Mouse (Mus musculus) myocyte (in vitro differentiated cells): ENCODE results near the gene Fpr3. TPM values are rescaled to one million over a fixed set of nuclear protein-coding genes. Genes with fewer than 3 reads are reported as not detected.

Source experiments
- H3K27me3 ChIP-seq: one replicate; pipeline ENCODE4 v1.6.1; 2011; ENCODE audit not compliant: control insufficient read depth, insufficient read depth, insufficient read length
- H3K36me3 ChIP-seq: one replicate; pipeline ENCODE4 v1.6.1; 2011; ENCODE audit not compliant: control insufficient read depth, insufficient read depth
- H3K4me2 ChIP-seq: one replicate; pipeline ENCODE4 v1.6.1; 2011; ENCODE audit warnings: low read depth, control low read depth
- H3K4me3 ChIP-seq: one replicate; pipeline ENCODE4 v1.5.1; 2011; ENCODE audit warnings: mild to moderate bottlenecking, control low read depth, moderate library complexity
- H3K79me2 ChIP-seq: one replicate; pipeline ENCODE4 v1.6.1; 2011; ENCODE audit not compliant: control insufficient read depth, insufficient read depth
- H3ac ChIP-seq: one replicate; pipeline ENCODE4 v1.6.1; 2011; ENCODE audit not compliant: control insufficient read depth, insufficient read length
- CEBPB ChIP-seq: IDR thresholded peaks from 2 replicates; pipeline ENCODE4 v1.6.1; 2011; ENCODE audit warnings: mild to moderate bottlenecking, moderate library complexity; ENCODE audit not compliant: poor library complexity, insufficient read depth, severe bottlenecking
- E2F4 ChIP-seq: IDR thresholded peaks from one replicate; pipeline ENCODE4 v1.6.1; 2011; ENCODE audit warnings: mild to moderate bottlenecking, control low read depth, moderate library complexity; ENCODE audit not compliant: insufficient read depth
- MAX ChIP-seq: IDR thresholded peaks from one replicate; pipeline ENCODE4 v1.6.1; 2011; ENCODE audit warnings: low read depth, mild to moderate bottlenecking, control low read depth
- MYOD1 ChIP-seq, 3 experiments: IDR thresholded peaks; one replicate each; pipeline ENCODE4 v1.6.1; 2011; ENCODE audit warnings: control low read depth in 2 of 3, low read depth in 2 of 3, mild to moderate bottlenecking in 2 of 3, moderate library complexity in 1 of 3; ENCODE audit not compliant: insufficient read length in 2 of 3, control insufficient read depth in 1 of 3
- MYOG ChIP-seq, 3 experiments: IDR thresholded peaks; one replicate each; pipeline ENCODE4 v1.6.1; 2011; ENCODE audit warnings: control low read depth in 2 of 3, low read depth in 2 of 3, mild to moderate bottlenecking in 2 of 3; ENCODE audit not compliant: insufficient read length in 2 of 3, control insufficient read depth in 1 of 3, insufficient read depth in 1 of 3
- POLR2A ChIP-seq: IDR thresholded peaks from one replicate; pipeline ENCODE4 v1.6.1; 2011; ENCODE audit warnings: low read depth, mild to moderate bottlenecking, control low read depth, moderate library complexity; ENCODE audit not compliant: insufficient read length
- POLR2AphosphoS2 ChIP-seq: IDR thresholded peaks from one replicate; pipeline ENCODE4 v1.6.1; 2011; ENCODE audit warnings: low read depth, control low read depth; ENCODE audit not compliant: insufficient read length
- REST ChIP-seq: IDR thresholded peaks from one replicate; pipeline ENCODE4 v1.6.1; 2011; ENCODE audit warnings: mild to moderate bottlenecking, control low read depth, moderate library complexity; ENCODE audit not compliant: insufficient read depth, insufficient read length
- SRF ChIP-seq: IDR thresholded peaks from one replicate; pipeline ENCODE4 v1.6.1; 2011; ENCODE audit warnings: low read depth; ENCODE audit not compliant: control insufficient read depth, insufficient read length
- TCF12 ChIP-seq: IDR thresholded peaks from one replicate; pipeline ENCODE4 v1.6.1; 2011; ENCODE audit warnings: mild to moderate bottlenecking, control low read depth; ENCODE audit not compliant: poor library complexity, insufficient read depth, severe bottlenecking
- TCF3 ChIP-seq: IDR thresholded peaks from one replicate; pipeline ENCODE4 v1.6.1; 2011; ENCODE audit warnings: low read depth, control low read depth; ENCODE audit not compliant: insufficient read length
- USF1 ChIP-seq: IDR thresholded peaks from one replicate; pipeline ENCODE4 v1.6.1; 2011; ENCODE audit warnings: low read depth, mild to moderate bottlenecking, control low read depth, moderate library complexity
- polyA plus RNA-seq: library from polyadenylated mRNA; unstranded; fragments of >200 nt; fragmentation: generic; extraction: Trizol; gene quantifications from one replicate; pipeline ENCODE4 v1.2.1, GENCODE M21; 2012; ENCODE audit warnings: missing spikeins

Gene Fpr3
- polyA plus RNA-seq, 1 experiment: not detected

DNA sequence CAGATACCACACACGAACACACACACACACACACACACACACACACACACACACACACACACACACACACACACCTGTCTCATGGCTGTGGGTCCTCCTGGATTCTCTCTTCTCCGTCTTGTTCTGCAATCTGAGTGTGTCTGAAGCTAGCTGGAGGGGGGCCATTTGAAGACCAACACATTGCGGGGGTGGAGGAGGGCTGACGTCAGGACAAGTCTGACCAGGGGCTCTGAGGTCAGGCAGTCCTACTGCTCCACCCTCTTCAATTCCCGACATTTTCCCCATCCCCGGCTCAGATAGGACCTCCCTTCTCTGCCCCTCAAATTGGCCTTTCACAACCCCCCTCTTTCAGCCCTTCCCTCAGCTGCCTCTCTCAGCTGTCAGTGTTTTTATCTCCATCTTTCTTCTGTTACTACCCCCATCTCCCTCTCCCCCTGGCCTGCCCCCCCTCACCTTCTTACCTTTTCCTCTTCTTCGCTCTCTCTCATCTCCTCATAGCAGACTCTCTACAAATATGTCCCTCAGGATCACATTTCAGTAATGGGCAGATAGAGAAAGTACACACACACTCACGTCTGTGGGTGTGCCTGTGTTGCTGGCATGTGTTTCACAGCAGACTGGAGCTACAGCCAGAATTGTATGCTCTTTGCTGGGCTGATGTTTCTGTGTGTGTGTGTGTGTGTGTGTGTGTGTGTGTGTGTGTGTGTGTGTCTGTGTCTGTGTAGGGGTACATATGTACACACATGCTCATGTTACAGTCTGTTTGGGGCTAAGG, 32.4 kb upstream of the Fpr3 start, which contains the start of gene Has1:
Gene Has1, minus strand, starts transcription at position 142 of the 775 bp plus-strand sequence.
- no peak within 1 kb of the TSS for H3ac ChIP-seq
- peak within 1 kb of the TSS; percentile 11 for H3K4me3 ChIP-seq
- H3K27me3 ChIP-seq: no peaks in the 10 kb centered on the region
- H3K36me3 ChIP-seq: no peaks in the 10 kb centered on the region
- H3K4me2 ChIP-seq: peak within 1 kb of the TSS; percentile 37
- TF ChIP-seq MAX (no peak), REST (no peak), TCF12 (no peak), TCF3 (no peak), MYOG (IDR thresholded peaks at IDR 0.05; ENCODE audit: control insufficient read depth in 1 of 3, insufficient read depth in 1 of 3, insufficient read length in 2 of 3, low read depth in 2 of 3) (no peak), E2F4 (no peak), USF1 (no peak), POLR2A (no peak), POLR2AphosphoS2 (no peak), SRF (no peak), MYOD1 (IDR thresholded peaks at IDR 0.05; ENCODE audit: control insufficient read depth in 1 of 3, insufficient read length in 2 of 3, low read depth in 2 of 3) (no peak), CEBPB (no peak)
- no peaks in the 10 kb centered on the region for H3K79me2 ChIP-seq

DNA sequence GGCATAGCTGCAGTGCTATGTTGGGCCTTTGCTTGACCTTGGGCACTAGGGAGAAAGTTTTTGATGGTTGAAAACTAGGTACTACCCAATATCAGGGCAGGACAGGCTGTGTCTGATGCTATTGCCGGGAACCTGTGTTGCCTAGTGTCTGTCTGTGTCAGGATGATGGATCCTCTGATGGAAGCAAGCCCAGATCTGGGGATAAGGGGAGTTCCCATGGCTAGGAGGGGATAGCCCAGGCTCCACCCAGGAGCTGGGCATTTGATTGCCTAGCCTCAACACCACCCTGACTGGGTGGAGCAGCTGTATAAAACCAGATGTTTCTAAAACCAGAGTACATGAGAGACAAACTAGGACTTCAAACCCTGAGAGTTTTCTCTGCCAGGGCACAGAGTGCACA, 31.0 kb upstream of the Fpr3 start:
- peak overlapping the region; percentile 71 for H3K4me2 ChIP-seq
- no peaks in the 10 kb centered on the region for H3K36me3 ChIP-seq
- no peaks in the 10 kb centered on the region for H3K79me2 ChIP-seq
- TF ChIP-seq POLR2AphosphoS2: no peak
- peak; percentile 16 for TF ChIP-seq POLR2A
- no peak overlapping the region for H3K4me3 ChIP-seq
- no peak overlapping the region for H3ac ChIP-seq
- H3K27me3 ChIP-seq: no peaks in the 10 kb centered on the region

DNA sequence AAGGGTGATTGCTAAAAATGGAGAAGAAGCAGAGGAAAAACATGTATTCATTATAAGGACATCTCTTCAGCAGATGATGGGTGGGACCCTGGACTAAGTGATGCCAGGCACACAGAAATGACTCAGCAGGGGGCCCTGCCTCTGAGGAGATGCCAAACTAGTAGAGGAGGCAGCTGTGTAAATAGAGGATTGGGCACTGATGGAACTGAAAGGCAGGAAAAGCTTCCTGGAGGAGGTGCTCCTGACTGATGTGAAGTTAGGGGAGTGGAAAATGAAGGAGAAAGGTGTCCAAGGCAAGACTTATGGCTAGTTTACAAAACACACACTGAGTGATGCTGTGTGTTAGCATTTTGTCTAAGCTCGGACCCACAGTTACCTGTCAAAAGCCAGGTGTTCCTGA, 30.2 kb upstream of the Fpr3 start:
- Histone ChIP-seq H3K27me3 (no peaks in the 10 kb centered on the region), H3K4me2 (peak overlapping the region; percentile 71), H3K4me3 (no peak overlapping the region), H3K79me2 (no peaks in the 10 kb centered on the region), H3K36me3 (no peaks in the 10 kb centered on the region), H3ac (no peak overlapping the region)
- TF ChIP-seq SRF (no peak), USF1 (no peak), MYOD1 (IDR thresholded peaks at IDR 0.05; ENCODE audit: control insufficient read depth in 1 of 3, insufficient read length in 2 of 3, low read depth in 2 of 3) (peak; percentile 13 to 87 (median 72)), TCF12 (peak; percentile 83)

DNA sequence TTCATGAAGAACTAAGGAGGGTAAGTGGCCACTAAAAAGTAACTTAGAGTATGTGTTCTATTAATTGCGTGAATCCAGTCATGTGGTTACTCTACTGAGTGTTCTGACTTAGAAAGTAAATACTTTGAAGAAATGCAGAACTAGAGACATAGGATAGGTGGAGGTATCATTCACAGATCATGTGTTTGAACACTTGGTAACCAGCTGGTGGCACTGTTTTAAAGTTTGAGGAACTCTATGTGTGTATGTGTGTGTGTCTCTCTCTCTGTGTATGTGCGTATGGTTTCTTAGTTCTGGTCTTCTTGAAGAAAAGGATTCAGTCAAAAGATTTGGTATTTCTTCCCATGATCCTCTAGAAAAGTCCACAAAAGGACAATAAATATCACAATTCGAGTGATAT, 27.5 kb upstream of the Fpr3 start:
- Histone ChIP-seq H3K79me2 (no peaks in the 10 kb centered on the region), H3K4me2 (no peak overlapping the region), H3K27me3 (no peaks in the 10 kb centered on the region), H3ac (no peak overlapping the region), H3K36me3 (no peaks in the 10 kb centered on the region), H3K4me3 (no peak overlapping the region)
- TF ChIP-seq SRF: no peak
- TF ChIP-seq MYOD1 (IDR thresholded peaks at IDR 0.05; ENCODE audit: control insufficient read depth in 1 of 3, insufficient read length in 2 of 3, low read depth in 2 of 3): no peak
- no peak for TF ChIP-seq USF1
- TF ChIP-seq E2F4: no peak
- TF ChIP-seq TCF12: no peak

DNA sequence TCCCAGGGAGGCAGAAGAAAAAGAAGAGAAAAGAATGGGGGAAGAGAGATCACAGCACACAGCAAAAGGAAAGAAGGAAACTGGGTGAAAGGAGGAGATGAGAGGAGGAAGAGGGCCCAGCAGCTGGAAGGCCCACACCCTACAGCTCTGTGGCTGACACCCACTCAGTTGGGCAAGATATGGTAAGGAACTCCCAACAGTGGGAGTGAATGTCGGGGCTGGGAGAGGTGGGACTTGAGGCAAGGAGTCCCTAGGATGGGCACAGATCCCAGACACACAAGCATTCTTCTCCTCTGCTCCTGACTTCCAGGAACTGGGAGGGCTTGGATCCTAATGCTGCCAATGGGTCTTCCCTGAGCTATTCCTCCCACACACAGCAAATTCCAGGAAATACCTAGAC, 25.3 kb upstream of the Fpr3 start:
- no peaks in the 10 kb centered on the region for H3K27me3 ChIP-seq
- H3K4me2 ChIP-seq: peak overlapping the region; percentile 7
- H3K36me3 ChIP-seq: no peaks in the 10 kb centered on the region
- H3K4me3 ChIP-seq: no peak overlapping the region
- H3ac ChIP-seq: no peak overlapping the region
- TF ChIP-seq SRF (no peak), MYOD1 (IDR thresholded peaks at IDR 0.05; ENCODE audit: control insufficient read depth in 1 of 3, insufficient read length in 2 of 3, low read depth in 2 of 3) (peak in 2 of 3 experiments; percentile 46 to 57)
- no peaks in the 10 kb centered on the region for H3K79me2 ChIP-seq

DNA sequence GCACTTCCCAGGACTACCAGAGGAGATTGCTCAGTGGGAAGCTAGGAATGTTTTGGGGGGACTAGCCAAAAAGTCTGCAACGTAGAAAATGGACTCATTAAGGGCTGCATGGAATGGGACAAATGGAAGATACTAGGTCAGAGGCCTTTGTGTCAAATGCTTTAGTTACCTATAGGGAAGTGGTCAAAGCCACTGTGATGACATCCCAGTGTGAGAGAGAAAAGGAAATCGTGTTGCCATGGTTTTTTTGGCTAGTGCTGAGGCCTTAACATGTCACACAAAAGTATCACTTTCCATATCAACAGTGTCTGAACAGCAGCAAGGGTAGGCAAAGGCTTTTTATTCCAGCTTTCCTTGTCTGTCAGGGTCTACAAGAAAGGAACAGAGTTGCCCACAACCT, 22.5 kb upstream of the Fpr3 start:
- no peak for TF ChIP-seq REST
- TF ChIP-seq MYOG (IDR thresholded peaks at IDR 0.05; ENCODE audit: control insufficient read depth in 1 of 3, insufficient read depth in 1 of 3, insufficient read length in 2 of 3, low read depth in 2 of 3): no peak
- TF ChIP-seq MYOD1 (IDR thresholded peaks at IDR 0.05; ENCODE audit: control insufficient read depth in 1 of 3, insufficient read length in 2 of 3, low read depth in 2 of 3): no peak
- TF ChIP-seq TCF12: no peak
- TF ChIP-seq MAX: no peak
- no peak overlapping the region for H3ac ChIP-seq

More for the DNA sequence above, 22.5 kb upstream of the Fpr3 start:
- Histone ChIP-seq H3K27me3 (no peaks in the 10 kb centered on the region), H3K79me2 (no peaks in the 10 kb centered on the region), H3K4me2 (no peak overlapping the region), H3K4me3 (no peak overlapping the region), H3K36me3 (no peaks in the 10 kb centered on the region)
